Mouse (Mus musculus) layer of hippocampus, adult 2 months (tissue): ENCODE results near the gene Grk6. TPM values are rescaled to one million over a fixed set of nuclear protein-coding genes. Genes with fewer than 3 reads are reported as not detected.
A peak's percentile ranks its signal among the peaks of the same experiment; 100 is the strongest.
"Not testable (repeated sequence)": the region's sequence is repeated elsewhere in the genome, so short reads cannot be mapped to it uniquely, and the experiment has no call there.

Experiments used
- DNase-seq, 2 experiments: peaks; one replicate each; pipeline ENCODE4 v3.0.0; 2022; ENCODE audit warnings: low spot score in 2 of 2
- H3K27ac ChIP-seq: fragments of 200-600 bp; 2 replicates; pipeline ENCODE4 v1.8.1; 2022
- H3K4me3 ChIP-seq: fragments of 200-600 bp; 2 replicates; pipeline ENCODE4 v1.8.1; 2022; ENCODE audit warnings: mild to moderate bottlenecking
- CTCF ChIP-seq: fragments of 200-600 bp; conservative IDR thresholded peaks from 2 replicates; pipeline ENCODE4 v1.8.1; 2022; ENCODE audit warnings: antibody characterized with exemption, mild to moderate bottlenecking, moderate library complexity
- total RNA-seq, 2 experiments: library from RNA; stranded (reverse); gene quantifications; 2 replicates each; pipeline ENCODE4 v1.2.3; 2021

The Grk6 gene
- total RNA-seq, 2 experiments from 2014 or later, result 64.8 to 65.8 TPM

DNA sequence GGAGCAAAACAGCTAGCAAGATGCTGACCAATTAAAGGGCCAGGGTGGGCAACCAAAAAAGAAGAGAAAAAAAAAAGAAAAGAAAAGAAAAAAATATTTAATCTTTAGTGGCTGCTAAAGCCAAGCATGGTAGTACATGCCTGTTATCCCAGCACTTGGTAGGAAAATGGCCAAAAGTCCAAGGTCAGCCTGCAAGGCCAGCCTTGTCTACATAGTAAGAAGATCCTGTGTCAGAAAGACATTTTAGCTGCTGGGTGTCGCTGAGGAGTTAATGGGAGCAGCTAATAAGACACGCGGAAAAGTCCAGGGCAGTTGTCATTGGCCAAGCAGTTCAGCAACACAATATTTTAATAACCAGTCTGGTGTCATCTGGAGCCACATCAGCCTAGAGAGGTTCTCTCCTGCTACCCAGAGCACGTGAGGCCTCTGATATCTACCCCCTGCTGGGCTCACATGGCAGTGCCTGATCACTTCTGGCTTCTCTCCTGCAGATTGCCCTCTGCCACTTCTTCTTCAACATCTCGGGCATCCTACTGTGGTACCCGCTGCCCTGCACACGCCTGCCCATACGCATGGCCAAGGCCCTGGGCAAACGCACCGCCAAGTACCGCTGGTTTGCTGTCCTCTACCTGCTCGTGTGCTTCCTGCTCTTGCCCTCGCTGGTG is 32.1 kb upstream of the Grk6 start:
- Histone ChIP-seq H3K27ac (no peak overlapping the region), H3K4me3 (no peak overlapping the region)
- no peak for DNase-seq
- peak; percentile 37 for TF ChIP-seq CTCF

DNA sequence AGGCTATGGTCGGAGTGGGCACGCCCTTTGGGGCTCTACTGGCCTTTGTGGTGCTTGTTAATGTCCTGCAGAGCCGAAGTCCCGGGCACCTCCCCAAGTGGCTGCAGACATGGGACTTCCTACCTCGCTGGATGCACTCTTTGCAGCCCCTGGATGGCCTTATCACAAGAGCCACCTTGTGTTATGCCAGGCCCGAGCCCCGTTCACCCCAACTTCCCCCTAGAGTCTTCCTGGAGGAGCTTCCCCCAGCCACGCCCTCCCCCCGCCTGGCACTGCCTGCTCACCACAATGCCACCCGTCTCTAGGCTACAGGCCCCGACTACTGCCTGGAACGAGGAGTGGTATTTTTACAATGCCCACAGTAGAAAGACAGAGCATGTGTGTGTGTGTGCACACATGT is 31.5 kb upstream of the Grk6 start:
- H3K27ac ChIP-seq, result no peak overlapping the region
- no peak overlapping the region for H3K4me3 ChIP-seq
- no peak for TF ChIP-seq CTCF
- DNase-seq, result no peak

DNA sequence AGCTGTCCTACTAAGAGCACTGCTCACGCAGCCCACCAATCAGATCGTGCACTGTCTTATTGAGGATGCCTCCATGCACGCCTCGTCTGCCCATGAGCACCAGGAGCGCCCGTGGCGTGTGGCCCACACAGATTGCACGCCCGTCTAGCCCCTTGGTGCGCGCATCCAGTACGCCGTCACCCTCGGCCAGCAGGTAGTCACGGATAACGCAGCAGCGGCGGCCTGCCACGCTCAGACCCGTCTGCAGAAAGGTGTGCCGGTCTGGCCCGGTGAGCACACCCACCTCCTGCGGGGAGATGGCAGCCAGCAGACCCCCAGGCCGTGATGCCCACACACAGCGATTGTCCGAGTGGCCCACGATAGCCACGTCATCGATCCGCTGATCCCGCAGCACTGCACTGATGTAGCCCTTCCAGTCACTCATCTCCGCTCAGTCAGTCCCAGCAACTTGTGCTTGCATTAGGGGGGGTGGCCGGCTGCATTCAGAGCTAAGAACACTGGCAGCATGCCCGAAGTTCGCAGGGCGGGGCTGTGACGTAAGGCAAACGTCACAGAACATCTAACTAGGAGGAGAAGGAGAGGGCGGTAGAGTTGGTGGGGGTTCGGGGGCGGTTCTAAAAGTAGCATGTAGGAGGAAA is 30.0 kb upstream of the Grk6 start, which contains the start of gene Pfn3:
Pfn3 (minus strand) TSS at position 490 of the 638 bp plus-strand sequence.
- peak; percentile 70 to 74 for DNase-seq
- TF ChIP-seq CTCF, result no peak
- Histone ChIP-seq H3K27ac (peak within 1 kb of the TSS; percentile 67; the same call in 1 of the 2 replicates), H3K4me3 (peak within 1 kb of the TSS; percentile 51)

DNA sequence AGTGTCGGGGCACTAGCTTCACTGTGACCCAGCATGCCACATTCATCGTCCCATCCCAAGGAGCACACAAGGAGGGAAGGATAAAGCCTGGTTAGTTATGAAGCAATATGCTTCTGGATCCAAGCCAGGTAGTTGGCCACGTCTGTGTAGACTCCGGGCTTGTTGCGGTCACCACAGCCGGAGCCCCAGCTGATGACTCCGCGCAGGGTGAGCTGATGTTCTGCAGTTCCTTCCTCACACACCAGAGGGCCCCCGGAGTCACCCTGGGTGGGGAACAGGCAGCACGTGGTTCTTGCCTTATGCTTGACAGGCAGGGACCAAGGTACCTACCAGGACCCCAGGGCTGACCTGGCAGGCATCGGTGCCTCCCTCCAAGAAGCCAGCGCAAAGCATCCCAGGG is 26.9 kb upstream of the Grk6 start:
- TF ChIP-seq CTCF, result peak; percentile 95
- Histone ChIP-seq H3K4me3 (no peak overlapping the region), H3K27ac (no peak overlapping the region; the same call in 1 of the 2 replicates)
- DNase-seq, result peak; percentile 81 to 85

DNA sequence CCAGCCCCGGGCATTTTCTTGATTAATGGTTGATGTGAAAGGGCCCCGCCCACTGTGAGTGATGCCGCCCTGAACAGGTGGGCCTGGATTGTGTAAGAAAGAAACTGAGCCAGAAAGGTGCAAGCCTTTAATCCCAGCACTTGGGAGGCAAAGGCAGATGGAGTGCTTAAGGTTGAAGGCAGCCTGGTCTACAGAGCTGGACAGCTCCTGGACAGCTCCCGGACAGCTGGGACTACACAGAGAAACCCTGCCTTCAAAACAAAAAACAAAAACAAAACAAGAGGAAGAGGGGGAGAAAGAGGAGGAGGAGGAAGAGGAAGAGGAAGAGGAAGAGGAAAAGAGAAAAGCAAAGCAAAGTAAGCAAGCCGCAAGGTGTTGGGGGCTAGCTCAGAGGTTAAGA is 25.7 kb upstream of the Grk6 start:
- TF ChIP-seq CTCF, result no peak
- Histone ChIP-seq H3K27ac (no peak overlapping the region), H3K4me3 (no peak overlapping the region)
- no peak for DNase-seq

DNA sequence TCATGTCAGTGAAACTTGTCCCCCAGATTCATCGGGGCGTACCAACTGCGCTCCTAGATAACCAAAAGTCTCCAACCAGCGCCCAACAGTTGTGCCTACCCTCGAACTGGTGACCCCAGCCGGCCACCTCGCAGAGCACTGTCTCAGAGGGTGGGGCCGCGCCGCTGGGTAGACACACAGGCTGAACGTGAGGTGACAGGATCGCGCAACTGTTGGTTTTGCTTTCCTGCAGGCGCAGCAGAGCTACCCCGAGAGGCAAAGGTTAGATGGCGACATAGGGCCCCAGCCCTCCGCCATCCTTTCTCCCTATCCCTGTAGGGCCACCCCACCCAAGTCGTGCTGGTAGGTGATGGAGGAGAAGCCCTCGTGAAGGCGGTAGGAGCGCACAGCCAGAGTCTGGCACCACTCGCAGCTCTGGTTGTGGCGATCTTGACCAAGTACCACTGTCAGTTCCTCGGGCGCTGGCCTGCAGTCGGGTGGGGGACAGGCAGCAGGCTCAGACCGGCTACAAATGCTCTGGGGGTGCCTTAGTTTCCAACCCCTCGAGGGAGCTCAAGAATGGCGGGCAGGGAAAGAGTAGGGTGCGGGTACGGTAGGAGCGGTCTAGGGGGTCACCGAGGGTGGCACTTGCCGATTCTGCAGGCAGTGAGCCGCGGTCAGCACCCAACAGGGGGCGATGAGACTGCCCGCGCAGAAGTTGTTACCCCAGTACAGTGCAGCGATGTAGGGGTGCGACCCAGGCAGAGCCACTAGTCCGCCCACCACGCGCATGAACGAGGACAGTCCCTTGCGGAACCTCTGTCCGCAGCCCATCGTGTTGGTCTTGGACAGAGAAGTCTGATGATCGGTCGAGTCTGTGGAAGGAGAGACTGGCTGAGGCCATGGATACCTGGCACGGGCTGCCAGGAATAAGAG is 24.6 kb upstream of the Grk6 start:
- no peak for TF ChIP-seq CTCF
- no peak for DNase-seq
- no peak overlapping the region for H3K27ac ChIP-seq
- H3K4me3 ChIP-seq, result peak overlapping the region; percentile 49; the same call in 1 of the 2 replicates

DNA sequence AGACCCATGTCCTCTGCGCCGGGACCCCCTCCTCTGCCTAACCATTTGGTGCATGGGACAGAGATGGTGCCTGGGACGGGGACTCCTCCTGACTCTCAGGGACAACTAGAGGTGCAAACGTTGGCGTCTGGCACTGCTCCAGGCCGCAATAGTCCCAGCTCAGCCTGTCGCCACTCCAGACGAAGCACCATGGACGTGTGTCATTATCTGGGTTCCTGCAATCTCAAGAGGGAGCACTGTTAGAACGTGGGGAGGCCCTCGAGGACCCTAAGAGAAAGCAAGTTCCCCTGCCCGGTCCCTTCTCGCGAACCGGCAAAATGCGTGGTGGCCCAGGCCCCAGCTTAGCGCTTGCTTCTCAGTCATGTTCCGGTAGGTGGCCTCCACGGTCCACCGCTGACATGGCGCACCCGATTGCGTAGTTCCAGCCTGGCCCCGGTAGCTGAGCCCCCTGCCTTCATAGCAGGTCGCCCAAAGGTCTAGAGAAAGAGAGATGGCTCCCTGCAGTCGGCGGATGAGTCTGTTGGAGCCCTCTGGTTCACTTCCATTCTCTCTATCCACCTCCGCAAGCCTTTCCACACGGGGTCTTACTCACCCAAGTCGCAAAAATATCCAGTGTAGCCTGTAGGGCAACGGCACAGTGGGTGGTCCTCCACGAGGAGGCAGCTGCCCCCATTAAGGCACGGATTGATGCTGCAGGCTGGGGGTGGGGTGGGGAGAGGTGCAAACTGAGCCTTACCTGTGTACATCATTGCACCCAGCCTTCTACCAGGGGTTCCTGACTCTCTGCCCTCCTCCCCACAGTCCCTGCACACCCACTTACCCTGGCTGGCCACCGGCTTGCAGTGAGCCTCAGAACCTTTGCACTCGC is 23.7 kb upstream of the Grk6 start:
- peak overlapping the region; percentile 49 for H3K4me3 ChIP-seq
- peak; percentile 52 to 70 for DNase-seq
- TF ChIP-seq CTCF, result peak; percentile 89
- peak overlapping the region; percentile 78 for H3K27ac ChIP-seq

DNA sequence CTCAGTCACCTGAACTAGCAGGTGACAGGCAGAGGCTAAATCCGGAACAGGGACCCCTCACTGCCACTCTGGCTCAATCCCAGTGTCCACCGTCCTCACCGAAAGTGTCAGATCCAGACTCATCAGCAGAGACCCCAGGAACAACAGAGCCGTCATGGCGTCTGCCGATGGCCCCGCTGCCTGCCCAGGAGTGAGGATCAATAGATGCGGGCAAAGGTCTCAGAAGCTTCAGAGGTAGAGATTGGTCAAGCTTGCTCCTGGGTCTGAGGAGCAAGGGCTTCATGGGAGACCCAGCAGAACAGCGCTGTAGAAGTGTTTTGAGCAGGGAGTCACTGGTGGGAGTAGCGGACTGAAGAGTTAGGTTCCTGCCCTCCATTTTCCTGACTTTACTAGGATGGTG is 18.3 kb upstream of the Grk6 start, which contains the start of gene F12:
F12 (minus strand) TSS at position 181 of the 400 bp plus-strand sequence.
- Histone ChIP-seq H3K27ac (no peak within 1 kb of the TSS), H3K4me3 (no peak within 1 kb of the TSS)
- TF ChIP-seq CTCF, result no peak
- no peak for DNase-seq

DNA sequence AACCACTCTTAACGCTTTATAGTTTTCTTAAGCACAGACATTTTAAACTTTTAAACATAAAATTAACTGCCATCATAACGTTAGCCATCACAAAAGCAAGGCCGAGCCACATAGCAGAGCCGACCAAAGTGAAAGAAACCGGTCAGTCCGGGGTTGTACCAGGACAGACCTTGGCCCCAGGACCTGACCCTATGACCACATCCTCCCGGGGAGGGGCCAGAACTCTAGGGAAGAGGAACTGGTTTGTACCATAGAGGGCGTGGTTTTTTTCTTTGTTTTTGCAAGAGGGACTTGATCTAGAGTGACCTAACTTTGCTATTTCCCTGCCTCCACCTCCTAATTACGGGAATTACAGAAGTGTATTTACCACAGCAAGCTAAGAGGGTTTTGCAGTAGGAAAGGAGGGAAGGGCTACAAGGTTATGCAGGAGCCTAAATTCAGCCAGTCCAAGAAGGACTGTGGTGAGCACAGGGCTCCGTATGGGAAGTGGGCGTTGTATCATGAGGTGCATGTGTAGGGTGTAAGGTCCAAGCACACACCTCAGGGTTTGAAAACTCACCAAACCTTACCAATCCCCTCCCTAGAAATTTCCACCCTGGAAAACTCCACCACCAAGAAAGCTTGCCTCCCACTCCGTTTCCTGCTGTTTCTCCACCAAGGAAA is 15.5 kb upstream of the Grk6 start:
- no peak for DNase-seq
- no peak for TF ChIP-seq CTCF
- no peak overlapping the region for H3K27ac ChIP-seq
- no peak overlapping the region for H3K4me3 ChIP-seq

DNA sequence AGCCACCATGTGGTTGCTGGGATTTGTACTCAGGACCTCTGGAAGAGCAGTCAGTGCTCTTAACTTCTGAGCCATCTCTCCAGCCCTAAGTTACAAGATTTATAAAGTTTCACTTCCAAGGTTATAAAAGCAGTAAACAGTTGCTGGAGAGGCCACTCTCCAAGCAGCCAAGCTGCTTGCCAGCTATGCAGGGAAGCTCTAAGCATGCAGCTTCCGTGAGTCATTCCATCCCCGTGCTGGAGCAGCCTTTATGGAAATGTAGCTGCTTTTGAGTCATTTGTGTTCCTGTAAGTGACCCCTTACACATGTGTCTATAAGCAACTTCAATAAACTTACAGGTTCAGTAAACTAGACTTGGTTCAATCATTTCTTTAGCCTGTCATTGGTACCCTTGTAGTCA is 14.3 kb upstream of the Grk6 start:
- DNase-seq, result no peak
- H3K4me3 ChIP-seq, result no peak overlapping the region
- no peak overlapping the region for H3K27ac ChIP-seq
- TF ChIP-seq CTCF, result no peak

DNA sequence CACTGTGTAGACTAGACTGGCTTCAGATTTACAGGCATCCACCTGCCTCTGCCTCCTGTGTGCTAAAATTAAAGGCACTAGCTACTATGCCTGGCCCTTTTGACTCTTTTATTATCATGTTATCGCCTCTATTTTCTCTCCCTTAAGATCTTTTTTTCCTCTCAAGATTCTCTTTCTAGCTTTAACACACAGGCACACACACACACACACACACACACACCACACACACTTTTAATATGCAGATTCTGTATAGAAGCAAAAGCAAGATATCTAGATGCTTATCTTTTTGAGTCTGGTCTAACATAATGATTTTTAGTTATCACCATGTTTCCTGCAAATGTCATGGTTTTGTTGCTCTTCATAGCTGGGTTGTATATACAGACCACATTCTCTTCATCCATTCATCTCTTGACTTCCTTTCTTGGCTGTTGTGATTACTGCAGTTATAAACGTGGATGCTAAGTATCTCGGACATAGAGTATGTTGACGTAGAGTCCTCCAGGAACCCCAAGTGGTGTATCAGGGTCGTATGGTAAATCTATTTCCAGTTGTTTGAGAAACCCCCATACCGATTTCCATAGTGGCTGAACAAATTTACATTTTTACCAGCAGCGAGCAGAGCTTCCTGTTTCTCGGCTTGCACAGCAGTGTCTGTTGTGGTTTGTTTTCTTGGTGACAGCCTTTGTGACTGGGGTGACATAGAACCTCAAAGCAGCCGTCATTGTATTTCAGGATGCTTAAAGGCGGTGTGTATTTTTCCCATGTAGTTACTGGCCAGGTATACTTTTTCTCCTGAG is 12.8 kb upstream of the Grk6 start:
- Histone ChIP-seq H3K4me3 (no peak overlapping the region), H3K27ac (no peak overlapping the region)
- no peak for DNase-seq
- no peak for TF ChIP-seq CTCF

DNA sequence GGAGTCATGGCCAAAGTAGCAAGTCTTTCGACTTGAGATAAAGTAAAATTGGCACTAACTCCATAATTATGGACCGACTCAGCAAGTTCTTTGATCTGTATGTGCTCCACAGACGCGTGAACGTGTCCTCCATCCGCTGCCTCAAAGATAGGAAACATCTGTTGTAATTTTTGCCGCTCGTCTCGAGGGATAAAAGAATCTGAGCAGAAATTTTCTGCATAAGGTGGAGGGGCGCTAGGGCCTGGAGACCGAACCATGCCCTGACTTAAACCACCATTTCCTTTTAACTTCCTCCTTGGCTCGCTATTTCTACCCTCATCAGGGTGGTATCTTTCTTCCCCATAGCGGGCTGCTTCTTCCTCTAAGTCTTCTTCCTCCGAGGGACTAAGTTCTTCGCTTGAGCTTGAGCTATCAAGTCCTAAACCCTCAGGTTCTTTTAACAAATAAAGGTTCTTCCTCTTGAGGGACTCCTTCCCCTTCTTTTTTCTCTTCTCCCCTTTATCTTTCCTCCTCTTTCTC is 7.7 kb upstream of the Grk6 start:
- H3K27ac ChIP-seq, DNase-seq, H3K4me3 ChIP-seq: not testable (repeated sequence)
